Mouse (Mus musculus): Measurements from ENCODE around the gene Mrpl37.
"Not testable (repeated sequence)": the region's sequence is repeated elsewhere in the genome, so short reads cannot be mapped to it uniquely, and the experiment has no call there.

The Mrpl37 gene

GRCm38 (mm10) chr4:107066252-107067124 is at the start of gene Mrpl37, which contains the start of gene Cyb5rl:
Mrpl37 (minus strand) TSS chr4:107066868.
Cyb5rl (plus strand) TSS chr4:107066988.
- DNase-seq = peak; percentile 90 to 94

- DNase-seq = no peak
These were observed 47.6 kb upstream of the Mrpl37 start for GRCm38 (mm10) chr4:107114278-107114677.

GRCm38 (mm10) chr4:107109181-107109580 is 42.5 kb upstream of the Mrpl37 start:
- DNase-seq = not testable (repeated sequence)

- DNase-seq = no peak
These were observed 41.6 kb upstream of the Mrpl37 start for GRCm38 (mm10) chr4:107108291-107108731.

- DNase-seq = no peak
These were observed 40.1 kb upstream of the Mrpl37 start for GRCm38 (mm10) chr4:107106777-107107176.

GRCm38 (mm10) chr4:107102220-107102619 is 35.6 kb upstream of the Mrpl37 start:
- no peak for DNase-seq

- DNase-seq = no peak
These were observed 32.3 kb upstream of the Mrpl37 start for GRCm38 (mm10) chr4:107098791-107099525.

GRCm38 (mm10) chr4:107098375-107098774 is 31.7 kb upstream of the Mrpl37 start:
- DNase-seq = no peak

GRCm38 (mm10) chr4:107097871-107098270 is 31.2 kb upstream of the Mrpl37 start:
- DNase-seq = no peak

GRCm38 (mm10) chr4:107096841-107097373 is 30.2 kb upstream of the Mrpl37 start, which contains the start of gene Cdcp2:
Cdcp2 (plus strand) TSS chr4:107096891.
- no peak for DNase-seq

GRCm38 (mm10) chr4:107096043-107096442 is 29.4 kb upstream of the Mrpl37 start:
- DNase-seq = no peak

GRCm38 (mm10) chr4:107094484-107095187 is 28.0 kb upstream of the Mrpl37 start:
- no peak for DNase-seq

GRCm38 (mm10) chr4:107091696-107092095 is 25.0 kb upstream of the Mrpl37 start:
- no peak for DNase-seq

- no peak for DNase-seq
These were observed 18.2 kb upstream of the Mrpl37 start for GRCm38 (mm10) chr4:107084858-107085257.

GRCm38 (mm10) chr4:107084343-107084742 is 17.7 kb upstream of the Mrpl37 start:
- no peak for DNase-seq

GRCm38 (mm10) chr4:107083126-107083525 is 16.5 kb upstream of the Mrpl37 start:
- DNase-seq = no peak

GRCm38 (mm10) chr4:107082185-107082584 is 15.5 kb upstream of the Mrpl37 start:
- no peak for DNase-seq

- no peak for DNase-seq
These were observed 13.0 kb upstream of the Mrpl37 start for GRCm38 (mm10) chr4:107079716-107080115.

GRCm38 (mm10) chr4:107078894-107079293 is 12.2 kb upstream of the Mrpl37 start:
- no peak for DNase-seq

- DNase-seq = no peak
These were observed 8.8 kb upstream of the Mrpl37 start for GRCm38 (mm10) chr4:107075456-107075855.

GRCm38 (mm10) chr4:107072343-107072742 is 5.7 kb upstream of the Mrpl37 start:
- no peak for DNase-seq

- peak in 1 of 2 experiments; percentile 22 for DNase-seq
These were observed 628 bp upstream of the Mrpl37 start for GRCm38 (mm10) chr4:107067151-107067840.
